Mouse (Mus musculus) common myeloid progenitor, adult 5-6 weeks (primary cell): Measurements from ENCODE around the gene Nid2. TPM values are rescaled to one million over a fixed set of nuclear protein-coding genes. Genes with fewer than 3 reads are reported as not detected.

Source experiments
- ATAC-seq: replicated peaks from 2 replicates; pipeline ENCODE4 v1.8.0; 2016; ENCODE audit warnings: low read depth, mild to moderate bottlenecking, moderate TSS enrichment, inconsistent platforms; ENCODE audit not compliant: poor library complexity, severe bottlenecking
- total RNA-seq: library from RNA; stranded (forward); fragments of 200-1000, 187-1606 nt; gene quantifications from 2 replicates; pipeline ENCODE4 v1.2.3, GENCODE M21; 2017

Nid2 gene
- total RNA-seq, 1 experiment from 2014 or later, result 0.82 TPM

GRCm38 (mm10) chr14:19776179-19776578 lies 25.1 kb downstream of the Nid2 start:
- ATAC-seq, result no peak

- ATAC-seq, result no peak
These were observed 25.8 kb downstream of the Nid2 start for GRCm38 (mm10) chr14:19776890-19777289.

- peak; percentile 45 for ATAC-seq
These were observed 26.3 kb downstream of the Nid2 start for GRCm38 (mm10) chr14:19777365-19777764.

DNA sequence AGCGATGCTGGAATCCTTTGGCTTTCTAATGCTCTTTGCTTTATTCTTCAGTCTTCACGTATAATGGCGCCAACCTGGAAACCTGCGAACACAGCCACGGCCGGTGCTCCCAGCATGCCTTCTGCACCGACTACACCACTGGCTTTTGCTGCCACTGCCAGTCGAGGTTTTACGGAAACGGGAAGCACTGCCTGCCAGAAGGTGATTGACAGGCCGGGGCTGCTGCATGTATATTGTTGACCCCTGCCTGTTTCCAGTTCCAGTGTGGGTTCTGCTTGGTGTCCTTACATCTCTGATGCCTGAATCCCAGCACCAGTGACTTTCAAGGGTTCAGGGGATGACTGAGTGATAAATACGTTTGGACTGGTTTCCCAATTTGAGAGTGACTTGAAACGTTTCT lies 26.9 kb downstream of the Nid2 start:
- peak; percentile 50 for ATAC-seq

DNA sequence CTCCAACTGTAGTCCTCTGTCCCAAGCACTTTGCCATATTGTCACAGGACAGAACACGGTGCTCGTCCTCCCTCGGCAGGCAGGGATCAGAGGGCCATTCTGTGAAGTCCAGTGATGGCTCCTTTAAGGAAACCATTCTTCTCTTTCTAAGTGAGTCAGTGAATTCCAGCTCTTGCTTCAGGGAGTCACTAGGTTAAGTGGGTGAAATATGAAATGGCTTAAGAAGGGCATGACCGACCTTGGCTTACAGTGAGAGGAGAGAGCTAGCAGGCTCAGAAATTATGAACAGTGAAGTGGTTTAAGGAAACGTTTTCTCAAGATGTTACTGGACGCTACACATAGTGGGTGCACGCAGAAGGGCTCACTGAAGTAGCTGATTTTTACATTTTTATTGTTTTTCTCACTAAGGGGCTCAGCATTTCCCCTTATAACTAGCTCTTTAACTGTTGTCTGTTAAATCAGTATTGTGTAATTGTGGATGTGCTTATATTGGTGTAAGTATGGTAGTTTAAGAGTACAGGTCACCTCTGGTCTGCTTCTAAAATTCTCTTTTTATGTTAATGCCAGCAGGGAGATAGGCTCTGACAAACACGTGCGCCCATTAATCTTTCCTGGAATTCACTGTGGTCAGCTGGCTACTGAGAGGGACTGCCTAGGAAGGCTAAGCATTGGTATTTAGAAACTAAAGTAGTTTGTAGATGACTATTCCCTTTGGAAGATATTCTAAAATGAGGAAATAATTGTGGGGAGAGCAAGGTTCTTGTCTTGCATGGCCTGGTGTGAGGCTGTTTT lies 34.9 kb downstream of the Nid2 start:
- no peak for ATAC-seq

DNA sequence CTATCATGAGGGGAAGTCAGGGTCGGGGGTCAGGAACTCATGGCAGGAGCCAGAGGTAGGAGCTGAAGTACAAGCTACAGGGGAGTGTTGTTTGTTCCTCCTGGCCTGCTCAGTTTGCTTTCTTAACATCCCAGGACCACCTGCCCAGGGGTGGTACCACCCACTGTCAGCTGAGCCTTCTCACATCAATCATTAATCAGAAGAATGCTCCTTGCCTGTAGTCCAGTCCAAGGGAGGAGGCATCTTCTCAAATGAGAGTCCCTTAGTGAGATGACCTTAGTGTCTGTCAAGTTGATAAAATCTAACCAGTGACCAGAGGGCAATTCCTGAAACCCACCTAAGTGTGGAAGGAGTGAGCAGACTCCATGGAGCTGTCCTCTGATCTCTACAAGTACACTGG lies 37.4 kb downstream of the Nid2 start:
- no peak for ATAC-seq

DNA sequence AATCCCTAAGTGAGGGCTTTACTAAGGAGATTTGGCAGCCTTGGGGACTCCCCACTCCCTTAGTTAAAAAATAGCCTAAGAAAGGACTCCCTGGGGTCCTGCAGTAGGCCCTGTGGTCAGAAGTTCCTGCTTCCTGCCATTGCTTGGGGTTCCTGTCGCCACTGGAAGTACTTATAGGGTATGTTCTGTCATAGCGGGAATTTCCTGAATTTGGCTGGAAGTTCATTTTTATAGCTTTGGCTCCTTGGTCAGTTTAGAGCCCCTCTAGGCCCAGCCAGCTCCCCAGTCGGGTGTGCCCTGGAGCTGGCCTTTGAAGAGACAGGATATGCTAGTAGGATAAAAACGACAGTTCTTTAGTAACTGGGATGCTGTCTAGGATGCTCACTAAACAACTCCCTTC lies 43.8 kb downstream of the Nid2 start:
- no peak for ATAC-seq

GRCm38 (mm10) chr14:19796541-19797304 lies 45.7 kb downstream of the Nid2 start:
- ATAC-seq, result peak; percentile 78

DNA sequence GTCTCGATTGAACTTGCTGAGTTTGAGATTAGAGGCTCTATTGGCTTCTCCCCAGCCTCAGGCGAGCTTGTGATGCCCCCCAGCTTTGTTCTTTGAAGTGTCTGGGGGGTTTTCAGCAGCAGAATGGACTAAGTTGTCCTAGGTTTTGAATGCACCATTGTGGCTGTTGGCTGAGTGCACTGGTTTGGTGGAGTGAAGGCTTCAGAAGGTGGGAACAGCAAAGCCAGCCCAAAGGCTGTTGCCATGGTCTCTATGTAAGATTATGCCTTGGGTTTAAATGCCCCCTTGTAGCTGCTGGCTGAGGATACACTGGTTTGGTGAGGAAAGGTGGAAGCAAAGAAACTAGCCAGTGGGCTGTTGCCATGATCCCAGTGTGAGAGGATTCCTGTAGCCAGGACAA lies 49.4 kb downstream of the Nid2 start:
- no peak for ATAC-seq

- no peak for ATAC-seq
These were observed 50.6 kb downstream of the Nid2 start for GRCm38 (mm10) chr14:19801474-19802215.

GRCm38 (mm10) chr14:19803222-19803621 lies 52.2 kb downstream of the Nid2 start:
- ATAC-seq, result peak; percentile 52

GRCm38 (mm10) chr14:19803623-19804022 lies 52.6 kb downstream of the Nid2 start:
- ATAC-seq, result peak; percentile 69

DNA sequence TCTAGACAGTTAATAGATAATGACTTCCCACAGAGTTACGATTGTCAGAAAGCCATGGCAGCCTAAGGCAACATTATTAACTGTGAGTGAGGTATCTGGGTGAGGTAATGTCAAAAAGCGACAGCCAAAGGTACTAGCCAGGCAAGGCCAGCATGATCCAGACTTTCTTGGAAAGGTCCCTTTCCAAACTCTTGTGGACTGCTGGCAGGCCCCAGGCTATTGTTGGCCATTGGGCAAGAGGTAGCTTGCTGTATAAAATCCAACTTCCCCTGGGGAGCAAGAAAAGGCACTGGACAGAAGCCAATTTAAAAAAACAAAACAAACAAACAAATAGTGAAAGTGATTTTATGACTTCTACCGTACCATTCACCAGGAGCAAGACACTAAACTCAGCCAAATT lies 56.3 kb downstream of the Nid2 start:
- no peak for ATAC-seq

DNA sequence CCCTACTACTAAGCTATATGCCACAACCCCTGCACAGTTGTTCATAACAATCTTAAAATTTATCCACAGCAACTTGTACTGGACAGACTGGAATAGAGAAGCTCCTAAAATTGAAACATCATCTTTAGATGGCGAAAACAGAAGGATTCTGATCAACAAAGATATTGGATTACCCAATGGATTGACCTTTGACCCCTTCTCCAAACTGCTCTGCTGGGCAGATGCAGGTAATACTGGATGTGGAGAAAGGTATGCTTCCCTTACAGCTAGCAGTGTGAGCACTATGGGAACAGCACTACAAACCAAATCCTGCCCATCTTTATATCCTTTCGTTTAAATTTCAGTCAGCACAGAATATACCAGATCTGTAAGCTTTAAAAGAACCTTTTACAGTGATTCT lies 56.8 kb downstream of the Nid2 start:
- no peak for ATAC-seq

GRCm38 (mm10) chr14:19809934-19810333 lies 58.9 kb downstream of the Nid2 start:
- no peak for ATAC-seq

DNA sequence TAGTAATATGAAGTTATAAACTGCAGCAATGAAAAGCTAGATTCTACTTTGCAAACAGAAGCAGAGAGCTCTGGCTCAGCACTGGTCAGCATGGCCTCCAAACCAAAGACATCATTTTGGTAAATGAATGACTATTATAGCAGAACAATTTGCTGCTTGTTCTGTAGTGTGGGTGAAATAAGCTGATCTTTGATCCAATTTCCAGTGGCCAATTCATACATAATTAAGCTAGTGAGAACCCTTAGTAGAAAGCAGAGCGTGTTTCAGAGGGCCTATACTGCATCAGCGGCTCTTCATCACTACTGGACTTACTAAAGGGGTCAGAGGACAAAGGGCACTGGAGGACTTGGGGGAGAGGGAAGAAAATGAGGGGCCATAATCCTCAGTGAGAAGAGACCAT lies 62.0 kb downstream of the Nid2 start:
- ATAC-seq, result no peak

GRCm38 (mm10) chr14:19817949-19818348 lies 66.9 kb downstream of the Nid2 start:
- peak; percentile 81 for ATAC-seq

- ATAC-seq, result no peak
These were observed 70.6 kb downstream of the Nid2 start for GRCm38 (mm10) chr14:19821686-19822085.

DNA sequence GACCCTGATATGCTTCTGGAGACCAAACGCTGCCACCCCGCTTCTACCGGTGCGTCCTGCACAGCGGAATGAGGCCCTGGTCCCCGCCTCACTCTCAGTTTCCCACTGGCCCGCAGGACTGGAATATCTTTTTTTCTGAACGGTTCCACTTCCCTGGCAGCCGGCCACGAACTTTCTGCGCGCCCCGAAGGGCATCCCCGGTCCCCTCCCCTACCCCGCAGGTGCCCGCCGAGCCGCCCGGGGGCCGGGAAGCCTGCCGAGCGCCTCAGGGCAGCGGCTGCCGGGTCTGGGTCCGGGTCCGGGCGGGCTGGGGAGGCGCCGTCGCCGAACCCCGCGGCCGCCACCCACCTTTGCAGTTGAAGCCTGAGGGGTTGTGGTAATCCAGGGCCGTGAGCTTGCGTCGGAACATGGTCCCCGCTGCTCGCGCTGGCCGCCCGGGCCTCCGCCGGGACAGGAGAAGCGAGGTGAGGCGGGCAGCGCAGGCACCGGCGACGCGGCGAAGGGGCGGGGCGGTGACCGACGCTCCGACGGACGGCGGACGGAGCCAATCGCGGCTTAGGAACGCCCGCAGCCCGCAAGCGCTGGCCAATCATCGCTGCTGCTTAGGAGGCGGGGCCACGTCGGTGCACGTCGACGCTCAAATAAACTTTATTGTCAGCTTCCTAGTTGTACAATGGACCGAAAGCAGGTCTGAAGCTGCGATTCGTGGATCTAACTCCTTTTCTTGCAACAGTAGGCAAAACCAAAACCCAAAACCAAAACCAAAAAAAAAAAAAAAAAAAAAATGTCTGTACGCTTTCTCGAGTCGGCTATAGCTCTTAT lies 72.5 kb downstream of the Nid2 start, which contains the start of gene Rtraf:
TSS of gene Rtraf (minus strand) at position 504 of the 822 bp plus-strand sequence.
- ATAC-seq, result peak; percentile 98

DNA sequence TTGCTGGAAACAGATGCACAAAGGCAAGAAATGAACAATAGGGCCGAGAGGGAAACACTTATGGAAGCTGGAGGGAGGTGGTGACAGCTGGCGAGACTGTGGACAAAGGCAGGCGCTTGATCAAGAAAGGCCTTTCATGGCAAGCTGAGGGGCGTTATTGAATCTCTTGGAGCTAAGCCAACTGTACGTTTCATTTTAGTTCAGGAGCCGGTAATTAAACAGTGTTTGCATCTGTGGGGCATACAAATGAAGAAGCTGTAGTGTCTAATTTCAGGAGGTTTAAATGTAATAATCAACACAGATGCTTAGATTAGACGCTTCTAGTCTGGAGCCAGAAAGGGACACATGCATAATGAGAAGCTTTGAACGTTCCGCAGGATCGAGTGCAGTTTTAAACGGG lies 74.4 kb downstream of the Nid2 start:
- ATAC-seq, result no peak
